Mouse (Mus musculus): ENCODE results near the gene Rasgef1a. TPM values are rescaled to one million over a fixed set of nuclear protein-coding genes. Genes with fewer than 3 reads are reported as not detected.

The Rasgef1a gene
- polyA plus RNA-seq, 1 experiment: 1.1 TPM

DNA sequence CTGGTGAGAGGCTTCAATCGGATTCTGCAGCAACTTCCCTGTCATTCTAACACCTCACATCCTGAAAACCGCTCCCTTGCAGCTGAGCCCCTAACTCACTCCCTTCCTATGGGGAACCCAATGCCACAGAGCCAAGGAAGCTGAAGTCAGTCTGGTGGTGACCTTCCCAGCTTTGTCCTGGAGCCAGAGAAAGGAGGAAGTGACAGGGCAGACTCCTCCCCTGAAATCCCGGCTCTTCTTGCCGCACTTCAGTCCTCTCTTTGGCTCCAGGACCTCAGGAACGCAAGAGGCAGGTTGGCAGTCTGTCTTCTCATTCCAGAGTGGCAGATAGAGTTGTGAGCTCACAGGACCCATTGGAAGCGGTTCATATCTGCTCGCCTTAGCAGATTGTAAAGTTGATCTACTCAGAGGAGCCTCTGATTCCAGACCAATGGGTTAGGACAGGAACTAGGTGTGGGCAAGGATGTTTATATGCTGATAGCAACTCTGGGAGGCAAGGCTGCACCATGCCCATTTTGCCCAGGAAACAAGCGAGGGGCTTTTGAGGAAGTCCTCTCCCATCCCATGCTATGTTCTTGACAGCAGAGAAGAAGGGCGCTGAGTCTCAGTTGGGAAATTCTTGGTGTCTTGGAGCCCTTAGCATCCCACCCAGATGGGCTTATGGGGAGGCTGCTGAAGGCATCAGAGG lies 25.0 kb downstream of the Rasgef1a start:
- no peak for DNase-seq
- Histone ChIP-seq H3K27me3 (ENCODE audit: control insufficient read depth, insufficient read depth, low read length) (no peaks in the 10 kb centered on the region), H3K4me3 (ENCODE audit: control insufficient read depth, insufficient read depth, low read length) (no peak overlapping the region), H3K36me3 (ENCODE audit: control insufficient read depth, insufficient read depth, low read length) (no peaks in the 10 kb centered on the region), H3K4me1 (replicated peaks; ENCODE audit: control insufficient read depth, insufficient read depth, low read length) (no peaks in the 10 kb centered on the region), H3K27ac (ENCODE audit: control insufficient read depth, insufficient read depth, low read length) (no peak overlapping the region)
- TF ChIP-seq POLR2A (IDR thresholded peaks at IDR 0.05; ENCODE audit: control insufficient read depth, extremely low read depth, insufficient read depth, low read length, poor library complexity) (no peak), CTCF (IDR thresholded peaks at IDR 0.05; ENCODE audit: borderline replicate concordance, control insufficient read depth, extremely low read depth, insufficient read depth, low read length, poor library complexity) (no peak)
- 56% methylated on average over 9 of the region's 9 CpGs for WGBS

DNA sequence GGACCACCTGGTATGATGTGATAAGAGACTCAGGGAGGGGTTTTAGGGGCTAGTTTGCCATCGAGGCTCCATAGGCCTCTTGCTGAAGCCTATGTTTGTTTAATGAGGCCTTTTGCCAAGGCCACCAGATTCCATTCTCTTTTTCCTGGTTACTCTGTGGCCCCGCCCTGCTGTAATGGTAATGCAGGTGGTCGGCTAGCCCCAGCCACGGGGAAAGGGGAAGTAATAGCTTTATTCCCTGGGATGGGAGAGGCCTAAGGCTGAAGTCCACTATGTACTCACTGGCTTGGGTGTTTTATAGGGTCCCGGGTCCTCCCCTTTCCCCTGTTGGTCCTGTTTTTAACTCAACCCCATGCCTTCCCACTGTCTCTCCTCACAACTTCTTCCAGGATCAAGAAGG lies 25.6 kb downstream of the Rasgef1a start:
- H3K4me1 ChIP-seq (replicated peaks; ENCODE audit: control insufficient read depth, insufficient read depth, low read length): no peaks in the 10 kb centered on the region
- H3K36me3 ChIP-seq (ENCODE audit: control insufficient read depth, insufficient read depth, low read length): no peaks in the 10 kb centered on the region
- TF ChIP-seq CTCF (IDR thresholded peaks at IDR 0.05; ENCODE audit: borderline replicate concordance, control insufficient read depth, extremely low read depth, insufficient read depth, low read length, poor library complexity): no peak
- TF ChIP-seq POLR2A (IDR thresholded peaks at IDR 0.05; ENCODE audit: control insufficient read depth, extremely low read depth, insufficient read depth, low read length, poor library complexity): no peak
- 58% methylated on average over 5 of the region's 5 CpGs for WGBS
- H3K4me3 ChIP-seq (ENCODE audit: control insufficient read depth, insufficient read depth, low read length): no peak overlapping the region
- no peak for DNase-seq
- no peak overlapping the region for H3K27ac ChIP-seq (ENCODE audit: control insufficient read depth, insufficient read depth, low read length)
- no peaks in the 10 kb centered on the region for H3K27me3 ChIP-seq (ENCODE audit: control insufficient read depth, insufficient read depth, low read length)

DNA sequence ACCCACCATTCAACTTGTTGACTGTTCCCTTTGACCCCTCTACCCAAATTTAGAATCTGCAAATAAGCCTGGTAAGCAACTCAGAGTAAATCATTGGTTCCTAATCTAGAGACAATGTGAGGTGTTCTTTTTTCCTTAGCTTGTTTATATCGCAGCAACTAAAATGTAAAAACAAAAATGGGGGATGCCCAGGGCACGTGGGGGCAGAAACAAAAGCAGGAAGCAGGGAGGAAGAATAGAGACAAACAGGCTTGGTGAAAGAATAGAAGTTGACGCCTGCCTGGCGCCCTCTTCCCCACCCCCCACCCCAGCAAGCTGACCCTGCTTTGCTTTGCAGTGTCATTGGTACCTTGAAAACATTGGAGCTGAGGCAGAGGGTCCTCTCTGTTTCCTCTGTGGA lies 33.9 kb downstream of the Rasgef1a start:
- Histone ChIP-seq H3K27ac (ENCODE audit: control insufficient read depth, insufficient read depth, low read length) (no peak overlapping the region), H3K4me1 (replicated peaks; ENCODE audit: control insufficient read depth, insufficient read depth, low read length) (no peaks in the 10 kb centered on the region), H3K36me3 (ENCODE audit: control insufficient read depth, insufficient read depth, low read length) (no peaks in the 10 kb centered on the region), H3K27me3 (ENCODE audit: control insufficient read depth, insufficient read depth, low read length) (no peaks in the 10 kb centered on the region), H3K4me3 (ENCODE audit: control insufficient read depth, insufficient read depth, low read length) (no peak overlapping the region)
- no peak for TF ChIP-seq POLR2A (IDR thresholded peaks at IDR 0.05; ENCODE audit: control insufficient read depth, extremely low read depth, insufficient read depth, low read length, poor library complexity)
- TF ChIP-seq CTCF (IDR thresholded peaks at IDR 0.05; ENCODE audit: borderline replicate concordance, control insufficient read depth, extremely low read depth, insufficient read depth, low read length, poor library complexity): no peak
- DNase-seq: no peak
- 38% methylated on average over 4 of the region's 4 CpGs for WGBS

DNA sequence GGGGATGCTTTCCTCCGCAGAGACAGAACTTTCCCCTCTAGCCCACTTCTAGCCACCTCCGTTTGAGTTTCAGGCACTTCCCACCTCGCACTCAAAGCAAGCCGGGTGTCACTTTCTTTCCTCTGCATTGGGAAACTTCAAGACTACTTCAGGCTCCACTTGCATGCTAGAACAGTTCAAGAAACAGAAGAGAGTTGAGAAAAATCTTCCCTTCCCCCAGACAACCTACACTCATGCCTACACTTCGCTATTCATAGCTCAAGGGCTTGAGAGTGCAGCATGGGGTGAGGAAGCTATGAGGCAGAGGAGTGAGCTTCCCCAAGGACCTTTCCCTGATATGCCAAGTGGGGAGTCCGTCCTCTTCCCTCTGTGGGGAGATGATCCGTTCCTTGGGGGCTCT lies 34.7 kb downstream of the Rasgef1a start:
- no peak for TF ChIP-seq POLR2A (IDR thresholded peaks at IDR 0.05; ENCODE audit: control insufficient read depth, extremely low read depth, insufficient read depth, low read length, poor library complexity)
- TF ChIP-seq CTCF (IDR thresholded peaks at IDR 0.05; ENCODE audit: borderline replicate concordance, control insufficient read depth, extremely low read depth, insufficient read depth, low read length, poor library complexity): no peak
- Histone ChIP-seq H3K4me1 (replicated peaks; ENCODE audit: control insufficient read depth, insufficient read depth, low read length) (no peaks in the 10 kb centered on the region), H3K27ac (ENCODE audit: control insufficient read depth, insufficient read depth, low read length) (no peak overlapping the region), H3K4me3 (ENCODE audit: control insufficient read depth, insufficient read depth, low read length) (no peak overlapping the region), H3K36me3 (ENCODE audit: control insufficient read depth, insufficient read depth, low read length) (no peaks in the 10 kb centered on the region), H3K27me3 (ENCODE audit: control insufficient read depth, insufficient read depth, low read length) (no peaks in the 10 kb centered on the region)
- DNase-seq: no peak
- WGBS: 63% methylated on average over 7 of the region's 7 CpGs

DNA sequence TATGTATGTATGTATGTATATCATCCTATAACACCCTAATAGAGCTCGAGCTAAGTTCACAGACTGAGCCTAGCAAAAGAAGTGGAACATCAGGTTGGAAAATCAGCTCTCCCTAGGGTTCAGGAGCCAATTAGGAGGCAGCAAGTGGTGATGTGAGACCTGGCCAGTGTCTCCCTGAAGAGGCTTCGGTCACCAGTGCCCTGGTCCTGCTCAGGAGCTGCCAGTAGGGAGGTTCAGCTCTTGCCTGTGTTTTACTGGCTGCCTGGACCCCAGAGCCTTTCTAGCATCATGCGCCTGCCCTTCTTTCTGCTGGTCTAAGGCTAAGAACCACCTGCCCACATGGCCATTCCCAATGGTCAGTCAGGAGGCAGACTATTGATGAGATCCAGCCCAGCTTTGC lies 35.3 kb downstream of the Rasgef1a start:
- H3K4me1 ChIP-seq (replicated peaks; ENCODE audit: control insufficient read depth, insufficient read depth, low read length): no peaks in the 10 kb centered on the region
- TF ChIP-seq CTCF (IDR thresholded peaks at IDR 0.05; ENCODE audit: borderline replicate concordance, control insufficient read depth, extremely low read depth, insufficient read depth, low read length, poor library complexity) (no peak), POLR2A (IDR thresholded peaks at IDR 0.05; ENCODE audit: control insufficient read depth, extremely low read depth, insufficient read depth, low read length, poor library complexity) (no peak)
- 82% methylated on average over 3 of the region's 3 CpGs for WGBS

DNA sequence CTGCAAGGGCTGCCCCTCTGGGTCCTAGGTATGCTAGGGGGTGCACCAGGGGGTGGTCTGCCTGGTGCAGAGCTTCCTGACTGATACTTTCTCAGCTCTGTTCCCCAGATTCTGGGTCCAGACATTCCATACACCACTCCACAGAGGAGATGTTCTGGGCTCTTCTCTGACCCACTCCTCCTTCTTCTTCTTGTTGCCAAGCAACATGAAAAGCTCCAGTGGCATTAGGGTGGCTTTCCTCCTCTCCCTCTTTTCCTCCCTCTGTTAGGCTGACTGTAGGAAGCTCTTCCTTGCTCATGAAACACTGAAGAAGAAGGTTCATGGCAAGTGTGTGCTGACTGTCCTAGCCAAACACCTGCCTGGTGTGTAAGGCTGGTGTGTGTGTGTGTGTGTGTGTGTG lies 35.7 kb downstream of the Rasgef1a start:
- Histone ChIP-seq H3K4me1 (replicated peaks; ENCODE audit: control insufficient read depth, insufficient read depth, low read length) (no peaks in the 10 kb centered on the region), H3K27me3 (ENCODE audit: control insufficient read depth, insufficient read depth, low read length) (no peaks in the 10 kb centered on the region), H3K27ac (ENCODE audit: control insufficient read depth, insufficient read depth, low read length) (no peak overlapping the region), H3K36me3 (ENCODE audit: control insufficient read depth, insufficient read depth, low read length) (no peaks in the 10 kb centered on the region), H3K4me3 (ENCODE audit: control insufficient read depth, insufficient read depth, low read length) (no peak overlapping the region)
- no peak for DNase-seq
- TF ChIP-seq CTCF (IDR thresholded peaks at IDR 0.05; ENCODE audit: borderline replicate concordance, control insufficient read depth, extremely low read depth, insufficient read depth, low read length, poor library complexity) (no peak), POLR2A (IDR thresholded peaks at IDR 0.05; ENCODE audit: control insufficient read depth, extremely low read depth, insufficient read depth, low read length, poor library complexity) (no peak)

More for the DNA sequence above, 35.3 kb downstream of the Rasgef1a start:
- no peaks in the 10 kb centered on the region for H3K36me3 ChIP-seq (ENCODE audit: control insufficient read depth, insufficient read depth, low read length)
- no peak overlapping the region for H3K4me3 ChIP-seq (ENCODE audit: control insufficient read depth, insufficient read depth, low read length)
- H3K27ac ChIP-seq (ENCODE audit: control insufficient read depth, insufficient read depth, low read length): no peak overlapping the region
- no peaks in the 10 kb centered on the region for H3K27me3 ChIP-seq (ENCODE audit: control insufficient read depth, insufficient read depth, low read length)
- no peak for DNase-seq
